Mouse (Mus musculus) lung, adult 2 months (tissue): ENCODE measurements around the gene Gm28308.

Source experiments
- CTCF ChIP-seq: fragments of 200-500 bp; IDR thresholded peaks from 2 replicates; pipeline ENCODE4 v1.5.1; 2011; ENCODE audit warnings: mild to moderate bottlenecking, low read length, control low read depth; ENCODE audit not compliant: insufficient read depth
- POLR2A ChIP-seq: fragments of 200-500 bp; IDR thresholded peaks from 2 replicates; pipeline ENCODE4 v1.6.1; 2011; ENCODE audit warnings: low read depth, mild to moderate bottlenecking, control low read depth, low read length, borderline replicate concordance; ENCODE audit errors: extremely low read depth

DNA sequence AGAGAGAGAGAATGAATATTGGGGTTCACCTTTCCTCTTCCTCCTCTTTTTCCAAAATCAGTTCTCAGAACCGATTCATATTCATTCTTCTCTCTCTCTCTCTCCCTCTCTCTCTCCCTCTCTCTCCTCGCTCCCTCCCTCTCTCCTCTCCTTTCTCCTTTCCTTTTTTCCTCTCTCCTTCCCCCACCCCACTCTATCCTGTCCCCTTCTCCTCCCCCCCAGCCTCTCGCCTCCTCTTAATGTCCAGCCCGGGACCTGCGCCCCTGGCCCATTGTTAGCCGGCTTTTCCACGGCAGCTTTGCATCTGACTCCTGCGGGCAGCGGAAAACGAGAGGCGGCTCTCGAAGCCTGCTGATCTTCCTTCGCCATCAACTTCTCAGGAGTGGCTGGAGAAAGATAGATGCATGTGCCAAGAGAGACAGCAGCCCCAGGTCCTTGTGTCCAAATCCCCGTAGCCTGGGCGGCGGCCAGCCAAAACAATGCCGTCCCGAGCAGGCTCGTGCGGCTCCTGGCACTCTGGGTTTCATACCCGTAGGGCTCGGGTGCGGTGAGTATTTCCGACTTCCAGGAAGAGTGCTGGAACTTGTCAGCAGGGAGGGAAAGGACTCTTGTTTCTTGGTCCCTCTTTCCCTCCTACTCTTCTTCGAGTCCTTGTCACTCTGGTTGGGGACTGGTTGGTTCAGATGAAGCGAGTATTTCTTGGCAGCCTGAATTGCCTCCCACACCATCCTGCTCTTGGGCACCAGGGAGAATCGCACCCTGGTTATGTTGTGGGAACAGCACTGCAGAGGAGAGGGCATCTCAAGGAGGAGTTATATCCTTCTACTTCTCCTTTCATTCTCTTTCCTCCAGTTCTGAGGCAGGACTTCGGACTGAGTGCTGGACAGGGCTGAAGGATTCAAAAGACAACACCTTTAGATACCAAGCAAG, 47.4 kb downstream of the Gm28308 start:
- TF ChIP-seq POLR2A (no peak), CTCF (no peak)
